Mouse (Mus musculus): ENCODE results near the gene Mrpl18. TPM values are rescaled to one million over a fixed set of nuclear protein-coding genes. Genes with fewer than 3 reads are reported as not detected.
A peak's percentile ranks its signal among the peaks of the same experiment; 100 is the strongest.
"Not testable (repeated sequence)": the region's sequence is repeated elsewhere in the genome, so short reads cannot be mapped to it uniquely, and the experiment has no call there.

The Mrpl18 gene
- 10 to 100 TPM in 19 of 26 experiments, 1 to 10 TPM in 7; 2.6 to 32.9 (median 16.1) TPM for total RNA-seq (2018; cell fraction: chromatin; rRNA removed)
- 10 to 100 TPM; 35.6 to 81.9 (median 57.2) TPM for total RNA-seq (2018; cell fraction: cytosol; rRNA removed)
- 10 to 100 TPM in 21 of 26 experiments, 1 to 10 TPM in 5; 6.8 to 60.6 (median 17.8) TPM for total RNA-seq (2018; cell fraction: nucleus; rRNA removed)
- 51.1 to 81.8 TPM (median 56.2 TPM) in 3 replicates for polyA plus RNA-seq (2018)

- under 1% methylated on average over 45 of the region's 56 CpGs for WGBS (ENCODE audit: missing documents)
- Histone ChIP-seq H3K4me3 (ENCODE audit: inconsistent target) (peak within 1 kb of the TSS; percentile 99), H3K27ac (peak within 1 kb of the TSS; percentile 82), H3K79me2 (ENCODE audit: inconsistent target) (peaks cover 70% of the 10 kb centered on the region), H3K36me3 (ENCODE audit: inconsistent target) (peaks cover 42% of the 10 kb centered on the region; the same call in 1 of the 2 replicates)
These were observed at the start of gene Mrpl18 for GRCm38 (mm10) chr17:12915881-12916583. Mrpl18 (minus strand) TSS chr17:12916345.

DNA sequence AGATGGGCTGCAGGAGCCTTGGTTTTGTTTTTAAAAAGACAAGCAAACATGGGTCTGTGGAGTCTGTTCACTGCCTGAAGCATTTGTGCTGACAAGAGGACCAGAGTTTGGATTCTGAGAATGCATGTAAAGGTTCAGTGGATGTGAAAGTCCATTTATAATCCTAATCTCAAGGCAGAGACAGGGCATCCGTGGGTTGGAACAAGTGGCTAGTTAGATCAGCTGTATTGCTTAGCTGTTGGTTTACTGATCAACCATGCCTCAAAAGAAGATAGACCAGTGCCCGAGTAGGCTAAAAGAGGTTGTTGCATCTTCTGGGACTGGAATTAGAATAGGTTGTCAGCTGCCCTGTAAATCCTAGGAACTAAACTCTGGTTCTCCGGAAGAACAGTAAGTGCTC lies 47.3 kb upstream of the Mrpl18 start:
- Histone ChIP-seq H3K27ac (no peak overlapping the region), H3K79me2 (ENCODE audit: inconsistent target) (no peaks in the 10 kb centered on the region), H3K4me3 (ENCODE audit: inconsistent target) (no peak overlapping the region), H3K36me3 (ENCODE audit: inconsistent target) (peaks cover 16% of the 10 kb centered on the region; the same call in 1 of the 2 replicates)
- WGBS (ENCODE audit: missing documents) = 98% methylated on average over 3 of the region's 3 CpGs

DNA sequence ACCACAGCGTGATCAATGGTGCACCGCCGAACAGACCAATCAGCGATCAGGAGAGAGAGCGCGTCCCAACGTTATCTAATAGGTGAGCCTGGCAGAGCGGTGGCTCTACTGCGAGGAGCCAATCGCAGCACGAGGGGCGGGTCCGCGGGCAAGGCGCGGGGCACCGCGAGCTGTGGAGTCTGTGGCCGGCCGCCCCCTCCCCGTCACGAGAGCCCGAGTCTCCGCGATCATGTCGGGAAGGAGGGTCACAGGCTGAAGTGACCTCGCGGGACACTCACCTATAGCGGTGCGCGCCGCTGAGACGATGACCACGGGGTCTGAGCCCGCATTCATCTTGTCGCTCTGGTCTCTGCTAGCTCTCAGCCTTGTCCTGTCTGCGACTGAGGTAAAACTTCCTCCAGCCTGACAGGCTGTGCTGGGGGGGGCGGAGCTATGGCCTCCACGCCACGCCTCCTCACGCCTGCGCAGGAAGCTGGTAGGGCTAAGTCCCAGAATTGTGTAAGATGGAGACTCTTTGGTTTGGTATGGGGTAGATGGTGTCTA lies 44.3 kb upstream of the Mrpl18 start, which contains the start of gene Acat2:
Gene Acat2, minus strand, starts transcription at position 417 of the 543 bp plus-strand sequence.
- Histone ChIP-seq H3K27ac (peak within 1 kb of the TSS; percentile 50), H3K79me2 (ENCODE audit: inconsistent target) (no peaks in the 10 kb centered on the region), H3K4me3 (ENCODE audit: inconsistent target) (peak within 1 kb of the TSS; percentile 45), H3K36me3 (ENCODE audit: inconsistent target) (no peaks in the 10 kb centered on the region)
- 1% methylated on average over 42 of the region's 42 CpGs for WGBS (ENCODE audit: missing documents)

GRCm38 (mm10) chr17:12959377-12959776 lies 43.2 kb upstream of the Mrpl18 start:
- peak overlapping the region; percentile 5; the same call in 1 of the 2 replicates for H3K4me3 ChIP-seq (ENCODE audit: inconsistent target)
- H3K79me2 ChIP-seq (ENCODE audit: inconsistent target); H3K36me3 ChIP-seq (ENCODE audit: inconsistent target); H3K27ac ChIP-seq: not testable (repeated sequence)
- no CpG with 5 or more reads among the region's 2 CpGs for WGBS (ENCODE audit: missing documents)

DNA sequence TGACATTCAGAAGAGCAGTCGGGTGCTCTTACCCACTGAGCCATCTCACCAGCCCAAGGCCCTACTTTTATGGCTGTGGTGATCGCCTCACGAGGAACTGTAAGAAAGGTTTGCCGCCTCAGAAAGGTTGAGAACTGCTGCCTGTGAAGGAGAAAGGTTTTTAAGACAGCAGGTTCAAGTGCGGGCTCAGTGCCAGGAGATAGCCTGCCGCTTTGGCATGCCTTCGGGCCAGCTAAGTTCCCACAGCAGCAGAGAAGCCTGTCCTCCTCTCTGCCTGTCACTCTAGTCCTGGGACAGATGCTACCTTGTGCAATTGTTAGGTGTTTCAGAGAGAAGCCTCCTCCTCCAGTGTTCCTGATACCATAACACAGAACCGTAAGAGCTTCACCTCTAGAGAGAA lies 40.5 kb upstream of the Mrpl18 start:
- no peaks in the 10 kb centered on the region for H3K79me2 ChIP-seq (ENCODE audit: inconsistent target)

GRCm38 (mm10) chr17:12949669-12950068 lies 33.5 kb upstream of the Mrpl18 start:
- no peaks in the 10 kb centered on the region for H3K79me2 ChIP-seq (ENCODE audit: inconsistent target)
- H3K27ac ChIP-seq = no peak overlapping the region
- 98% methylated on average over 4 of the region's 5 CpGs for WGBS (ENCODE audit: missing documents)
- peaks cover 8% of the 10 kb centered on the region; the same call in 1 of the 2 replicates for H3K36me3 ChIP-seq (ENCODE audit: inconsistent target)
- H3K4me3 ChIP-seq (ENCODE audit: inconsistent target) = no peak overlapping the region

More for the DNA sequence above, 40.5 kb upstream of the Mrpl18 start:
- WGBS (ENCODE audit: missing documents) = 97% methylated on average over 8 of the region's 8 CpGs
- Histone ChIP-seq H3K4me3 (ENCODE audit: inconsistent target) (no peak overlapping the region), H3K27ac (no peak overlapping the region), H3K36me3 (ENCODE audit: inconsistent target) (no peaks in the 10 kb centered on the region; the same call in 1 of the 2 replicates)

DNA sequence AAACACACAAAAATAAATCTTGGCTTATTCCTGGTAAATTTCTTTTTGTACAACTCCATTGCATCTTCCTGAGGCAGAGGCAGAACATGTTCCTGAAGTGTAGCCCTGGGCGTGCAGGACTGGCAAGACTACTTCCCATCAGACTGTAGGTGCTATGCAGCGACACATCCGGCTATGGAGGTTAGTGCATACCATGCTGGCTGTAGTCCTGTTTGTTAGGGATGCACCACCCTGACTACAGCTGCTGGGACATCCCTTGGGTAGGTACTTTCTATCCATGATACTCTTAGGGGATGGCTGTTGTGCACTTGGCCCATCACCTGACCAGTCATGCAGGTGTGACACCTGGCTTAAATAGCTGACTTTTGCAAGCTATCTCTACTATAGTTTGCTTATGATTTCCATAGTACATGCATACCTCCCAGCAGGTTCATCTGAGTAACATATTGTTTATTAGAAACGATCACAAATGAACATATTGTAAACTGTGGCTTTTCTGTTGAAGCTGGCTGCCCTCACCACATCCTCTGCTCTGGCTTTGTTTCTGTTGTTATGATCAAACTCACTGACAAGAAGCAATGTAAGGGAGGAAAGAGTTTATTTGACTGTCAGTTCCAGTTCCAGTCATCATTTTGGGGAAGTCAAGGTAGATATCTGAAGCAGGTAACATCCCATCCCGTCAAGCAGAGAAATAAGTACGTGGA lies 26.5 kb upstream of the Mrpl18 start:
- Histone ChIP-seq H3K36me3 (ENCODE audit: inconsistent target) (0 out of 2 replicates have a peak, but pooled peaks cover 4% of the 10 kb centered on the region), H3K27ac (no peak overlapping the region), H3K4me3 (ENCODE audit: inconsistent target) (no peak overlapping the region), H3K79me2 (ENCODE audit: inconsistent target) (no peaks in the 10 kb centered on the region)
- 91% methylated on average over 6 of the region's 6 CpGs for WGBS (ENCODE audit: missing documents)

DNA sequence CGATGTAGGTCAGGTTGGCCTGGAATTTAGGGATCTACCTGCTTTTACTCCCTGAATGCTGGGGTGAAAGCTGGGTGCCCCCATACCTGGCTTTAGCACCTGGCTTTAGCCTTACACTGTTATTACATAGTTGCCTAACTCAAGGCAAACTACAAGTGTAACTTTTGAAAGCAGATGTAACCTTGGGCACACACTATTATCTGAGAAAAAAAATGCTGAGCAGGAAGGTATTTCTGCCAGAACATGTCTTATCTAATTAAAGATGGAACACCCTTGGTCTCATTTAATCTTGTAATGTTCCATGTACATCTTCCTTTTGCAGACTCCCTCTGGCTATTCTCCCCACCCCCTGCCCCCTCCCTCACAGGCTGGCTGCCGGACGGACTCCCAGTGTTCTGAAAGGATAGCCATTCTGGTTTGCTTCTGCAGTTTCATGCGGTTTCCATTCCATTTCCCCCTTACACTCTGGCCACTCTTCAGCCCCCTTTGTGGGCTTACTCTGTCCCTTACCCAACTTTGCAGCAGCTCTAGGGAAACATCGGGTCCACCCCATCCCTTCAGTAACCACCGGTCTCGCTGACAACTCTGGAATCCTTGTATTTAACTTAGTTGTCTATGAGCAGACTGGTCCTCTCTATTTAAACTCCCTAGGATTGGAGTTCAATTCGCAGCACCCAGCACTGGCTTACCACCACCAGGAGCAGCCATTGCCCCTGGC lies 25.6 kb upstream of the Mrpl18 start:
- H3K4me3 ChIP-seq (ENCODE audit: inconsistent target) = no peak overlapping the region
- H3K79me2 ChIP-seq (ENCODE audit: inconsistent target) = no peaks in the 10 kb centered on the region
- no peak overlapping the region for H3K27ac ChIP-seq
- 80% methylated on average over 8 of the region's 8 CpGs for WGBS (ENCODE audit: missing documents)
- 0 out of 2 replicates have a peak, but pooled peaks cover 4% of the 10 kb centered on the region for H3K36me3 ChIP-seq (ENCODE audit: inconsistent target)

- no peak within 1 kb of the TSS for H3K27ac ChIP-seq
- H3K79me2 ChIP-seq (ENCODE audit: inconsistent target) = no peaks in the 10 kb centered on the region
- 14% methylated on average over 25 of the region's 27 CpGs for WGBS (ENCODE audit: missing documents)
- H3K4me3 ChIP-seq (ENCODE audit: inconsistent target) = peak within 1 kb of the TSS; percentile 18
- 0 out of 2 replicates have a peak, but pooled peaks cover 4% of the 10 kb centered on the region for H3K36me3 ChIP-seq (ENCODE audit: inconsistent target)
These were observed 24.1 kb upstream of the Mrpl18 start, which contains the start of gene Acat3 for GRCm38 (mm10) chr17:12940151-12940805. Acat3 (minus strand) TSS chr17:12940600.

DNA sequence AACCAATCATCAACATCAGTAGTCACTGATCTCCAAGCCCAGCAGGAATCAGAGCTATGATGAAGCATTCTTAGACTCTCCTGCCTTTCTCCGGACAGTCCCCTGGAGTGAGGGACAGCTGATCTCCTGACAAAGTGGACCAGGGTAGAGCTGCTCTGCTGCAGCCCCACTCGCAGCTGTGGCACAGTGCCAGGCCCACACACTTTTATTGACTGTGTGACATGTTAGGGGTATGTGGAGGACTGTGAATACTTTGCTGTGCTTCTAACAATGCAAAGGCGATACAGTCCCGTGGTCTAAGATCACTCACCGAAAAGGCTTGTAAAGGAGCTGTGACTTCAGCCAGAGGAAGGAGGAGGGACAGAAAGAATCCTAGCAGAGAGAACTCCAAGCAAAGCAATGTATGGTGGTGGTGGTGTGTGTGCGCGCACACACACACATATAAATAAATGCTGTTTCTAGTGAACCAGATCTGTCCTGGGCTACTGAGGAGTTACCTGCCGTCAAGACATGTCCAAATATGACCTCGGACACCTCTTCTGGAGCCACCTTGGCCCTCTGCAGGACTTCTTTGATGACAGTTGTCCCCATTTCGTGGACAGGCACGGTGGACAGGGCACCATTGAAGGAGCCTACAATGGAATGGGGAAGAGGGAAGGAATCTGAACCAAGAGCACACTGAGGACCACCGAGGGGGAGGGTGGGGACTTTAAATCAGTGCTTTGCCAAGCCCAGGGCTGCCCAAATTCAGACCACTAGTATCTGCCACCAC lies 23.4 kb upstream of the Mrpl18 start:
- not testable (repeated sequence) for H3K4me3 ChIP-seq (ENCODE audit: inconsistent target); H3K27ac ChIP-seq; H3K36me3 ChIP-seq (ENCODE audit: inconsistent target); H3K79me2 ChIP-seq (ENCODE audit: inconsistent target)
- whole genome bisulfite sequencing (ENCODE audit: missing documents) = 14% methylated on average over 1 of the region's 12 CpGs

- no peak overlapping the region for H3K27ac ChIP-seq
- 90% methylated on average over 2 of the region's 2 CpGs for WGBS (ENCODE audit: missing documents)
These were observed 21.9 kb upstream of the Mrpl18 start for GRCm38 (mm10) chr17:12938077-12938476.

DNA sequence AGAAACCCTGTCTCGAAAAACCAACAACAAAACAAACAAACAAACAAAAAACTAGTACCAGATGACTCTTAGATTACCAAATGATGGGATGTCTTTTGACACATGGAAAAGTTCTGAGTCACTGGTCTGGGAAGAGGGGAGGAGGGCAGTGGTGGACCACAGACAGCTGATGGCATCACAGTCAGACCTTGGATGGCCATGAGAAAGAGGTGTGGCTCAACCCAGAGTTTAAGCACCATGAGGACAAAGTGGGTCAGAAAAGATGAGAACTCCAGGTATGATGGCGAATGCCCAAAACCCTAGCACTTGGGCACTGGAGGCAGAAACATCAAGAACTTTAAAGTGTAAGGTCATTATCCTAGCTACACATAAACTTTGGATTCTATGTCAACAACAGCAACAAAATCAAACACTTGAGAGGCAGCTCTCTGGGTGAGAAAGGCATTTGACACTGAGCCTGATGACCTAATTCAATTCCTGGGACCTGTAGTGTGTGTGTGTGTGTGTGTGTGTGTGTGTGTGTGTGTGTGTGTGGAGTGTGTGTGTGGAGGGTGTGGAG lies 21.3 kb upstream of the Mrpl18 start:
- WGBS (ENCODE audit: missing documents) = 85% methylated on average over 2 of the region's 2 CpGs
- H3K79me2 ChIP-seq (ENCODE audit: inconsistent target) = no peaks in the 10 kb centered on the region
- H3K27ac ChIP-seq = no peak overlapping the region
- no peaks in the 10 kb centered on the region for H3K36me3 ChIP-seq (ENCODE audit: inconsistent target)
- H3K4me3 ChIP-seq (ENCODE audit: inconsistent target) = no peak overlapping the region

More at GRCm38 (mm10) chr17:12938077-12938476, 21.9 kb upstream of the Mrpl18 start:
- Histone ChIP-seq H3K4me3 (ENCODE audit: inconsistent target) (no peak overlapping the region), H3K36me3 (ENCODE audit: inconsistent target) (no peaks in the 10 kb centered on the region), H3K79me2 (ENCODE audit: inconsistent target) (no peaks in the 10 kb centered on the region)

DNA sequence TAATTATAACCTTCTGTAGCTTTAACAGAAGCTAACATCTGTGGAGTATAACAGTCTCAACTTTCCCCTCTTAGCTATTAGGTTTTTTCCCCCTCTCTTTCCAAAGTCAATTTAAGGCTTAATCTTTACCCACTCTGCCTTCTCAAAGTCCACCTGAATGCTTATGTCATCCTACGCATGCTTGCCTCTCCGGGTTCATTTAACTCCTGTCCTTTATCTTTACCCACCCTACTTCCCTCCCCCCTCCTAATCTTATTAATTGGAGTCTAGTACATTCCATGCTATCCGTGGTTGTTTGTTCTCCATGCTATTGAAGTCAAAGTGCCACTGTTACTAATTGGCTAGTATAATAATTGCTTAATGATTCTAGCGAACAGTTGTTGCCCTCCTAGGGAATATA lies 19.6 kb upstream of the Mrpl18 start:
- WGBS (ENCODE audit: missing documents) = 91% methylated on average over 4 of the region's 4 CpGs
- Histone ChIP-seq H3K79me2 (ENCODE audit: inconsistent target) (no peaks in the 10 kb centered on the region), H3K4me3 (ENCODE audit: inconsistent target) (no peak overlapping the region), H3K27ac (no peak overlapping the region), H3K36me3 (ENCODE audit: inconsistent target) (no peaks in the 10 kb centered on the region)

All from macrophage (primary cell).